Mouse (Mus musculus) MEL (cell line): ENCODE measurements at regions not wholly inside any gene's neighbourhood (a gene's known extent, or its start where the extent isn't known, plus 50 kb on each side); places are given as distances from the start of the nearest gene placed in this dataset.

Source experiments
- DNase-seq: peaks from one replicate; pipeline ENCODE4 v3.0.0; 2011; ENCODE audit warnings: low read depth, low spot score
- H3K27ac ChIP-seq: 2 replicates; pipeline ENCODE4 v1.5.1; 2012; ENCODE audit warnings: low read depth, mild to moderate bottlenecking, control low read depth, low read length, moderate library complexity; ENCODE audit not compliant: control insufficient read depth
- H3K27me3 ChIP-seq, 2 experiments: fragments of 150-350 bp in 1 of 2; sonication (generic) in 1 of 2; 2 replicates each; pipeline ENCODE4 v1.6.1; 2012; ENCODE audit warnings: low read length in 2 of 2, mild to moderate bottlenecking in 2 of 2, improper control_type of control experiment in 1 of 2, moderate library complexity in 1 of 2; ENCODE audit not compliant: insufficient read depth in 2 of 2, control insufficient read depth in 1 of 2
- H3K36me3 ChIP-seq, 2 experiments: 2 replicates each; pipeline ENCODE4 v1.6.1; 2012 to 2014; ENCODE audit warnings: low read length in 2 of 2, improper control_type of control experiment in 1 of 2, inconsistent platforms in 1 of 2, mild to moderate bottlenecking in 1 of 2; ENCODE audit not compliant: insufficient read depth in 2 of 2, control insufficient read depth in 1 of 2
- H3K4me1 ChIP-seq, 2 experiments: fragments of 150-350 bp in 1 of 2; sonication (generic) in 1 of 2; 2 replicates each; pipeline ENCODE4 v1.6.1; 2012; ENCODE audit warnings: low read length in 2 of 2, improper control_type of control experiment in 1 of 2, mild to moderate bottlenecking in 1 of 2; ENCODE audit not compliant: insufficient read depth in 2 of 2, control insufficient read depth in 1 of 2
- H3K4me3 ChIP-seq, 2 experiments: fragments of 150-350 bp in 1 of 2; sonication (generic) in 1 of 2; 2 replicates each; pipeline ENCODE4 v1.5.1; 2012; ENCODE audit warnings: low read depth in 2 of 2, low read length in 2 of 2, mild to moderate bottlenecking in 2 of 2, moderate library complexity in 2 of 2, control low read depth in 1 of 2, improper control_type of control experiment in 1 of 2; ENCODE audit not compliant: control insufficient read depth in 1 of 2, insufficient read depth in 1 of 2
- H3K79me2 ChIP-seq: 2 replicates; pipeline ENCODE4 v1.6.1; 2012; ENCODE audit warnings: mild to moderate bottlenecking, low read length, moderate library complexity; ENCODE audit not compliant: control insufficient read depth, poor library complexity, insufficient read depth
- H3K9ac ChIP-seq: 2 replicates; pipeline ENCODE4 v1.6.1; 2012; ENCODE audit warnings: low read depth, mild to moderate bottlenecking, control low read depth, low read length, moderate library complexity; ENCODE audit not compliant: control insufficient read depth, poor library complexity, severe bottlenecking
- H3K9me3 ChIP-seq: fragments of 150-350 bp; sonication (generic); replicated peaks from 2 replicates; pipeline ENCODE4 v1.6.1; 2012; ENCODE audit warnings: mild to moderate bottlenecking, low read length, improper control_type of control experiment, moderate library complexity; ENCODE audit not compliant: insufficient read depth
- BHLHE40 ChIP-seq: IDR thresholded peaks from 2 replicates; pipeline ENCODE4 v1.6.1; 2012; ENCODE audit warnings: low read depth, mild to moderate bottlenecking, inconsistent platforms, low read length, improper control_type of control experiment, borderline replicate concordance
- CHD1 ChIP-seq: IDR thresholded peaks from 2 replicates; pipeline ENCODE4 v1.6.1; 2012; ENCODE audit warnings: low read depth, mild to moderate bottlenecking, inconsistent platforms, low read length, improper control_type of control experiment
- CHD2 ChIP-seq: IDR thresholded peaks from 2 replicates; pipeline ENCODE4 v1.6.1; 2011; ENCODE audit warnings: low read length, improper control_type of control experiment
- CTCF ChIP-seq, 3 experiments: IDR thresholded peaks in 2 of 3; conservative IDR thresholded peaks in 1 of 3; 2 replicates each; pipeline ENCODE4 v1.5.1; 2011 to 2012; ENCODE audit warnings: low read length in 3 of 3, low read depth in 2 of 3, mild to moderate bottlenecking in 2 of 3, improper control_type of control experiment in 1 of 3, inconsistent platforms in 1 of 3, mixed read lengths in 1 of 3, moderate library complexity in 1 of 3; ENCODE audit not compliant: control insufficient read depth in 1 of 3, insufficient read depth in 1 of 3, poor library complexity in 1 of 3, severe bottlenecking in 1 of 3
- E2F4 ChIP-seq: IDR thresholded peaks from 2 replicates; pipeline ENCODE4 v1.6.1; 2011; ENCODE audit warnings: low read depth, low read length, improper control_type of control experiment, borderline replicate concordance
- EP300 ChIP-seq, 2 experiments: IDR thresholded peaks; 2 replicates each; pipeline ENCODE4 v1.6.1; 2011; ENCODE audit warnings: improper control_type of control experiment in 2 of 2, low read length in 2 of 2, low read depth in 1 of 2, mild to moderate bottlenecking in 1 of 2
- ETS1 ChIP-seq: IDR thresholded peaks from 2 replicates; pipeline ENCODE4 v1.6.1; 2012; ENCODE audit warnings: low read depth, mild to moderate bottlenecking, inconsistent platforms, low read length, improper control_type of control experiment, moderate library complexity
- GABPA ChIP-seq: IDR thresholded peaks from 2 replicates; pipeline ENCODE4 v1.6.1; 2012; ENCODE audit warnings: low read depth, mild to moderate bottlenecking, inconsistent platforms, low read length, improper control_type of control experiment, moderate library complexity
- GATA1 ChIP-seq: IDR thresholded peaks from 2 replicates; pipeline ENCODE4 v1.6.1; 2011; ENCODE audit warnings: low read depth, low read length, improper control_type of control experiment
- JUND ChIP-seq: IDR thresholded peaks from 2 replicates; pipeline ENCODE4 v1.6.1; 2011; ENCODE audit warnings: low read depth, mild to moderate bottlenecking, improper control_type of control experiment, low read length
- KAT2A ChIP-seq: conservative IDR thresholded peaks from 2 replicates; pipeline ENCODE4 v1.6.1; 2012; ENCODE audit warnings: low read depth, low read length, improper control_type of control experiment, inconsistent platforms
- MAX ChIP-seq: IDR thresholded peaks from 2 replicates; pipeline ENCODE4 v1.6.1; 2011; ENCODE audit warnings: low read length, improper control_type of control experiment
- MAZ ChIP-seq: IDR thresholded peaks from 2 replicates; pipeline ENCODE4 v1.6.1; 2012; ENCODE audit warnings: low read depth, mild to moderate bottlenecking, inconsistent platforms, low read length, improper control_type of control experiment
- MEF2A ChIP-seq: IDR thresholded peaks from 2 replicates; pipeline ENCODE4 v1.6.1; 2014; ENCODE audit warnings: low read depth, mild to moderate bottlenecking, inconsistent platforms, low read length, improper control_type of control experiment; ENCODE audit not compliant: poor library complexity, insufficient replicate concordance, severe bottlenecking; ENCODE audit errors: extremely low read depth
- MYB ChIP-seq: IDR thresholded peaks from 2 replicates; pipeline ENCODE4 v1.6.1; 2011; ENCODE audit warnings: mild to moderate bottlenecking, low read depth, low read length, improper control_type of control experiment
- MYC ChIP-seq: IDR thresholded peaks from 2 replicates; pipeline ENCODE4 v1.6.1; 2011; ENCODE audit warnings: low read depth, mild to moderate bottlenecking, low read length, improper control_type of control experiment, moderate library complexity
- POLR2A ChIP-seq, 2 experiments: IDR thresholded peaks; 2 replicates each; pipeline ENCODE4 v1.6.1; 2011 to 2012; ENCODE audit warnings: low read length in 2 of 2, mild to moderate bottlenecking in 2 of 2, control low read depth in 1 of 2, improper control_type of control experiment in 1 of 2, low read depth in 1 of 2, moderate library complexity in 1 of 2; ENCODE audit not compliant: control insufficient read depth in 1 of 2, insufficient read depth in 1 of 2, poor library complexity in 1 of 2
- POLR2AphosphoS2 ChIP-seq: IDR thresholded peaks from 2 replicates; pipeline ENCODE4 v1.6.1; 2011; ENCODE audit warnings: low read length, improper control_type of control experiment
- POLR2AphosphoS5 ChIP-seq: IDR thresholded peaks from 2 replicates; pipeline ENCODE4 v1.6.1; 2012; ENCODE audit warnings: low read depth, borderline replicate concordance, mild to moderate bottlenecking, inconsistent platforms, low read length, moderate library complexity, mixed read lengths
- TBP ChIP-seq: IDR thresholded peaks from 2 replicates; pipeline ENCODE4 v1.8.0; 2011; ENCODE audit warnings: low read depth, low read length, improper control_type of control experiment
- USF2 ChIP-seq, 2 experiments: IDR thresholded peaks; 2 replicates each; pipeline ENCODE4 v1.6.1; 2011 to 2012; ENCODE audit warnings: improper control_type of control experiment in 2 of 2, low read length in 2 of 2, borderline replicate concordance in 1 of 2, inconsistent platforms in 1 of 2, low read depth in 1 of 2, mild to moderate bottlenecking in 1 of 2; ENCODE audit not compliant: insufficient read depth in 1 of 2
- ZKSCAN1 ChIP-seq: IDR thresholded peaks from 2 replicates; pipeline ENCODE4 v1.6.1; 2012; ENCODE audit warnings: low read depth, mild to moderate bottlenecking, inconsistent platforms, low read length, improper control_type of control experiment, moderate library complexity
- ZMIZ1 ChIP-seq: IDR thresholded peaks from 2 replicates; pipeline ENCODE4 v1.6.1; 2012; ENCODE audit warnings: low read depth, mild to moderate bottlenecking, inconsistent platforms, low read length, improper control_type of control experiment, moderate library complexity
- ZNF384 ChIP-seq: IDR thresholded peaks from 2 replicates; pipeline ENCODE4 v1.6.1; 2012; ENCODE audit warnings: low read depth, mild to moderate bottlenecking, inconsistent platforms, low read length, improper control_type of control experiment

GRCm38 (mm10) chr19:56089795-56090375 lies 197.1 kb upstream of the Habp2 start:
- no peaks in the 10 kb centered on the region for H3K79me2 ChIP-seq
- no peak for TF ChIP-seq GATA1
- TF ChIP-seq E2F4, result no peak
- no peak for TF ChIP-seq EP300 (IDR thresholded peaks at IDR 0.05; ENCODE audit: low read depth in 1 of 2, low read length in 2 of 2)
- TF ChIP-seq POLR2AphosphoS5, result no peak
- TF ChIP-seq POLR2A (IDR thresholded peaks at IDR 0.05; ENCODE audit: control insufficient read depth in 1 of 2, insufficient read depth in 1 of 2, low read depth in 1 of 2, low read length in 2 of 2, poor library complexity in 1 of 2), result no peak
- no peak for TF ChIP-seq KAT2A
- TF ChIP-seq CHD1, result no peak
- TF ChIP-seq CHD2, result no peak
- no peak for TF ChIP-seq MAX
- no peak for TF ChIP-seq POLR2AphosphoS2
- no peak for TF ChIP-seq ZKSCAN1
- TF ChIP-seq ZMIZ1, result no peak
- TF ChIP-seq JUND, result no peak
- no peak for TF ChIP-seq GABPA
- no peak for TF ChIP-seq CTCF (IDR thresholded peaks at IDR 0.05 in 2 of 3, conservative IDR thresholded peaks at IDR 0.05 in 1 of 3; ENCODE audit: control insufficient read depth in 1 of 3, insufficient read depth in 1 of 3, low read depth in 2 of 3, low read length in 3 of 3, poor library complexity in 1 of 3, severe bottlenecking in 1 of 3)
- TF ChIP-seq USF2 (IDR thresholded peaks at IDR 0.05; ENCODE audit: borderline replicate concordance in 1 of 2, insufficient read depth in 1 of 2, low read depth in 1 of 2, low read length in 2 of 2), result no peak
- TF ChIP-seq MYB, result no peak
- no peak overlapping the region for H3K9ac ChIP-seq
- no peak overlapping the region for H3K4me3 ChIP-seq
- H3K9me3 ChIP-seq, result no peaks in the 10 kb centered on the region
- no peak for DNase-seq
- no peaks in the 10 kb centered on the region for H3K4me1 ChIP-seq
- H3K27me3 ChIP-seq, result no peaks in the 10 kb centered on the region; a peak in 2 of 4 replicates
- H3K36me3 ChIP-seq, result no peaks in the 10 kb centered on the region
- H3K27ac ChIP-seq, result no peak overlapping the region

DNA sequence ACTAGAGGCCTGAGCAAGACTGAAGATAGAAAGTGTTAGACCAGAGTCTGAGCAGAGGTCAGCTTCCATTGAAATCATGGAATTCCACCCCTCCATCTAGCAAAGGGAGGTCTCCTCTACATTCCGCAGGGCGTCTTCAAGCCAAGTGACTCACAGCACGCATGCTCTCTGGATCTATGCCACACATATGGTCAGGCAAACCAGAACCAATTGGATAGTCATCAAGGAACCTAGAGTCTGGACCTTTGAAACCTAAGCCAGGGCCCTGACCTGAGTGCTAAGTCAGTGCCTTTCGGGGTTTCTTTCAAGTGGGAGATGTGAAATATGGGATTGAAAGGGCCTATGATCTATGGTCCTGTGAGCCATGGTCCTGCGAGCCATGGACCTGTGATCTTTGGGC lies 195.4 kb upstream of the Habp2 start:
- no peaks in the 10 kb centered on the region for H3K36me3 ChIP-seq
- no peaks in the 10 kb centered on the region for H3K79me2 ChIP-seq
- no peak overlapping the region for H3K4me3 ChIP-seq
- no peaks in the 10 kb centered on the region for H3K4me1 ChIP-seq
- no peaks in the 10 kb centered on the region for H3K9me3 ChIP-seq
- no peak overlapping the region for H3K9ac ChIP-seq
- H3K27me3 ChIP-seq, result no peaks in the 10 kb centered on the region; a peak in 1 of 4 replicates
- TF ChIP-seq MAX (no peak), POLR2AphosphoS2 (no peak), TBP (no peak), MEF2A (no peak), ZNF384 (no peak), KAT2A (no peak), GATA1 (no peak), MYB (no peak), MAZ (no peak), MYC (no peak), ETS1 (no peak), E2F4 (no peak), BHLHE40 (no peak), EP300 (IDR thresholded peaks at IDR 0.05; ENCODE audit: low read depth in 1 of 2, low read length in 2 of 2) (no peak)
- DNase-seq, result no peak
- no peak overlapping the region for H3K27ac ChIP-seq
